Mouse (Mus musculus) brain, embryonic 14.5 days (tissue): ENCODE measurements around the gene Vps13a.

Source experiments
- CTCF ChIP-seq: fragments of 200-500 bp; IDR thresholded peaks from 2 replicates; pipeline ENCODE4 v1.5.1; 2012; ENCODE audit warnings: inconsistent platforms, mild to moderate bottlenecking, moderate library complexity, borderline replicate concordance; ENCODE audit not compliant: insufficient read depth, insufficient read length; ENCODE audit errors: extremely low read depth
- POLR2A ChIP-seq: fragments of 200-500 bp; IDR thresholded peaks from 2 replicates; pipeline ENCODE4 v1.6.1; 2012; ENCODE audit warnings: mild to moderate bottlenecking, inconsistent platforms, borderline replicate concordance; ENCODE audit not compliant: poor library complexity, insufficient read depth, insufficient read length, severe bottlenecking; ENCODE audit errors: extremely low read depth

DNA sequence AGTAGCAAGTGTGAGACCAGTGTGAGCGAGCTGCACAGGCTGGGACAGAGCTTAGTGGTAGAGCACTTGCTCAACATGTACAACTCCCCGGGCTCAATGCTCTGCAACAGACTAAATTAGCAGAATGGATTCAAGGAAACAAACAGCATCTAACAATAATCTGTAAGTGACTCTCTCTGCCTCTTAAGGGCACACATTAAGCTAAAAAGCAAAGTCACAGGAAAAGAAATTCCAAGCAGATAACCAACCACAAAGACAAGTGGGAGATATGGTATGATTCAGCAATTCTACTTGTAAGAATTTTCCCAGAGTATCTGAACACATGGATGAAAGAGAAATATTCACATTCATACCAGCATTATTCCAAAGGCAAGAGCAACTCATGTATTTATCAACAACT, 13.3 kb downstream of the Vps13a start:
- TF ChIP-seq CTCF, result no peak
- no peak for TF ChIP-seq POLR2A
